Comparison of ENCODE assay signal across 14 mouse cellular contexts in genomic region chr10:128185277-128185940, GRCm38 (mm10). TPM values are rescaled to one million over a fixed set of nuclear protein-coding genes. Genes with fewer than 3 reads are reported as not detected.
DNase-seq lines count a peak whose midpoint lies in the region; ATAC-seq and TF ChIP-seq lines count a peak whose summit lies in the region.
"Had no signal": no experiment of that assay in that cellular context is flagged by ENCODE, and none has a peak within 500 bp of the region (broad histone marks: within the 10 kb centered on the region; RNA-seq: fewer than 3 reads in every experiment).

No protein-coding gene starts in this region.

- no peak for TF ChIP-seq CTCF in heart, postnatal 0 days (IDR thresholded peaks at IDR 0.05; ENCODE audit: low read depth)
- TF ChIP-seq CTCF in ES-Bruce4 (IDR thresholded peaks at IDR 0.05; ENCODE audit: low read depth, low read length) = no peak

- no peak overlapping the region for H3K4me2 ChIP-seq in heart, postnatal 0 days (ENCODE audit: low read depth, low read length)
- H3K4me2 ChIP-seq in kidney, embryonic 16.5 days (replicated peaks; ENCODE audit: low read depth, low read length) = no peak overlapping the region

- H3K9me3 ChIP-seq in heart, postnatal 0 days (replicated peaks; ENCODE audit: control insufficient read depth, low read length) = no peaks in the 10 kb centered on the region
- H3K9me3 ChIP-seq in ES-Bruce4 (replicated peaks; ENCODE audit: control insufficient read depth, insufficient read depth, low read length, poor library complexity, severe bottlenecking) = no peaks in the 10 kb centered on the region
- H3K9me3 ChIP-seq in kidney, embryonic 16.5 days (ENCODE audit: low read length) = no peaks in the 10 kb centered on the region
- H3K9me3 ChIP-seq: G1E; hindbrain, embryonic 10.5 days had no signal

- H3K27me3 ChIP-seq in heart, postnatal 0 days (ENCODE audit: control insufficient read depth, insufficient read depth, low read length) = no peaks in the 10 kb centered on the region
- no peaks in the 10 kb centered on the region for H3K27me3 ChIP-seq in ES-Bruce4 (ENCODE audit: control insufficient read depth, insufficient read depth, low read length, poor library complexity, severe bottlenecking)
- no peaks in the 10 kb centered on the region for H3K27me3 ChIP-seq in kidney, embryonic 16.5 days (ENCODE audit: insufficient read depth, low read length)

- 78% methylated on average over 6 of the region's 6 CpGs for WGBS in heart, postnatal 0 days
- 66% methylated on average over 6 of the region's 6 CpGs for WGBS in kidney, embryonic 16.5 days

- H3K36me3 ChIP-seq in heart, postnatal 0 days (replicated peaks; ENCODE audit: control insufficient read depth, insufficient read depth, low read length) = no peaks in the 10 kb centered on the region
- H3K36me3 ChIP-seq in ES-Bruce4 (ENCODE audit: control insufficient read depth, insufficient read depth, low read length, poor library complexity, severe bottlenecking) = no peaks in the 10 kb centered on the region
- no peaks in the 10 kb centered on the region for H3K36me3 ChIP-seq in kidney, embryonic 16.5 days (ENCODE audit: insufficient read depth, low read length)
- H3K36me3 ChIP-seq: G1E; hindbrain, embryonic 10.5 days had no signal

- ATAC-seq in heart, postnatal 0 days (ENCODE audit: insufficient read depth, low read depth) = 0 out of 2 replicates have a peak, but pooled peaks have one; percentile 12
- peak; percentile 11; the same call in 1 of the 2 replicates for ATAC-seq in kidney, embryonic 16.5 days (ENCODE audit: low FRiP score, low TSS enrichment)

- H3K4me1 ChIP-seq in heart, postnatal 0 days (ENCODE audit: control insufficient read depth, insufficient read depth) = no peaks in the 10 kb centered on the region
- H3K4me1 ChIP-seq in ES-Bruce4 (ENCODE audit: control insufficient read depth, insufficient read depth, low read length) = peaks cover 7% of the 10 kb centered on the region
- no peaks in the 10 kb centered on the region for H3K4me1 ChIP-seq in kidney, embryonic 16.5 days (ENCODE audit: insufficient read depth, low read length)
- H3K4me1 ChIP-seq: hindbrain, embryonic 10.5 days had no signal

- no peak overlapping the region for H3K4me3 ChIP-seq in heart, postnatal 0 days (ENCODE audit: low read depth, low read length)
- peak overlapping the region; percentile 19; the same call in 1 of the 2 replicates for H3K4me3 ChIP-seq in ES-Bruce4 (ENCODE audit: low read depth, low read length)
- no peak overlapping the region for H3K4me3 ChIP-seq in kidney, embryonic 16.5 days (ENCODE audit: low read length)
- H3K4me3 ChIP-seq: hindbrain, embryonic 10.5 days had no signal

- H3K9ac ChIP-seq in heart, postnatal 0 days (replicated peaks; ENCODE audit: low read depth, low read length) = no peak overlapping the region
- H3K9ac ChIP-seq in ES-Bruce4 (ENCODE audit: low read depth, poor library complexity, severe bottlenecking) = peak overlapping the region; percentile 83
- H3K9ac ChIP-seq in kidney, embryonic 16.5 days (replicated peaks; ENCODE audit: low read length) = no peak overlapping the region

- DNase-seq in heart, postnatal 0 days (ENCODE audit: low spot score) = no peak
- no peak for DNase-seq in heart, postnatal 4 days
- DNase-seq in 3134 (ENCODE audit: extremely low read depth, insufficient read length, low spot score) = peak; percentile 72
- DNase-seq in embryo, embryonic 10.5 days (ENCODE audit: low spot score) = no peak
- no peak for DNase-seq in left cerebral cortex, adult 8-10 months (ENCODE audit: low spot score in 2 of 2)
- DNase-seq in left cerebral cortex, adult 11 months (ENCODE audit: low spot score) = no peak

- TF ChIP-seq EP300 in heart, postnatal 0 days (IDR thresholded peaks at IDR 0.05; ENCODE audit: low read depth) = no peak
- no peak for TF ChIP-seq EP300 in ES-Bruce4 (IDR thresholded peaks at IDR 0.05; ENCODE audit: insufficient read depth, low read depth, low read length)

- TF ChIP-seq POLR2A in ES-Bruce4 (IDR thresholded peaks at IDR 0.05; ENCODE audit: insufficient read depth, low read length) = no peak

- no peak overlapping the region for H3K27ac ChIP-seq in heart, postnatal 0 days (ENCODE audit: low read depth)
- peak overlapping the region; percentile 96 for H3K27ac ChIP-seq in ES-Bruce4 (ENCODE audit: insufficient read depth, low read length)
- H3K27ac ChIP-seq in kidney, embryonic 16.5 days (ENCODE audit: low read length) = no peak overlapping the region
- H3K27ac ChIP-seq: hindbrain, embryonic 10.5 days had no signal

RNA-seq across cellular contexts. Expression of gene Rbms2, which starts 5.3 kb away (rescaled TPM):
- 41.9 and 59.4 TPM in 2 replicates for total RNA-seq in heart, postnatal 0 days (2014; rRNA removed; ENCODE audit: low replicate concordance)
- 29.0 and 29.9 TPM in 2 replicates for polyA plus RNA-seq in heart, postnatal 0 days (2015; fragmentation: Nextera tagmentation; extraction: Ambion mirVana)
- 10 to 100 TPM; 95.9 to 97.3 TPM for total RNA-seq in heart, postnatal 4 days (2021)
- polyA plus RNA-seq in ES-Bruce4 (2011; ENCODE audit: insufficient read depth, insufficient read length, low read depth, missing spikeins) = 133 and 137 TPM in 2 replicates
- 39.8 and 43.6 TPM in 2 replicates for polyA plus RNA-seq in kidney, embryonic 16.5 days (2015; fragmentation: Nextera tagmentation; extraction: Ambion mirVana)
- total RNA-seq in left cerebral cortex, adult 8-10 months (2022) = 10 to 100 TPM; 14.3 to 18.7 (median 17.1) TPM

RNA-seq across cellular contexts. Expression of gene Gls2, which starts 8.8 kb away (rescaled TPM):
- not detected in 2 replicates for total RNA-seq in heart, postnatal 0 days (2014; rRNA removed; ENCODE audit: low replicate concordance)
- polyA plus RNA-seq in heart, postnatal 0 days (2015; fragmentation: Nextera tagmentation; extraction: Ambion mirVana) = 0.14 and 0.33 TPM in 2 replicates
- total RNA-seq in heart, postnatal 4 days (2021) = 1 to 10 TPM in 1 of 2 experiments, under 1 TPM in 1; 0.48 to 1.2 TPM
- polyA plus RNA-seq in ES-Bruce4 (2011; ENCODE audit: insufficient read depth, insufficient read length, low read depth, missing spikeins) = 24.3 and 30.9 TPM in 2 replicates
- polyA plus RNA-seq in kidney, embryonic 16.5 days (2015; fragmentation: Nextera tagmentation; extraction: Ambion mirVana) = 1.1 and 1.3 TPM in 2 replicates
- total RNA-seq in left cerebral cortex, adult 8-10 months (2022) = 10 to 100 TPM; 32.6 to 36.0 (median 34.0) TPM

RNA-seq across cellular contexts. Expression of gene Spryd4, which starts 26.2 kb away (rescaled TPM):
- 83.9 and 93.1 TPM in 2 replicates for total RNA-seq in heart, postnatal 0 days (2014; rRNA removed; ENCODE audit: low replicate concordance)
- polyA plus RNA-seq in heart, postnatal 0 days (2015; fragmentation: Nextera tagmentation; extraction: Ambion mirVana) = 45.8 and 50.1 TPM in 2 replicates
- 10 to 100 TPM; 39.6 to 41.5 TPM for total RNA-seq in heart, postnatal 4 days (2021)
- polyA plus RNA-seq in ES-Bruce4 (2011; ENCODE audit: insufficient read depth, insufficient read length, low read depth, missing spikeins) = 21.8 and 21.9 TPM in 2 replicates
- 34.2 and 38.6 TPM in 2 replicates for polyA plus RNA-seq in kidney, embryonic 16.5 days (2015; fragmentation: Nextera tagmentation; extraction: Ambion mirVana)
- 1 to 10 TPM; 8.4 to 9.4 (median 9.2) TPM for total RNA-seq in left cerebral cortex, adult 8-10 months (2022)

RNA-seq across cellular contexts. Expression of gene Mip, which starts 40.2 kb away (rescaled TPM):
- total RNA-seq in heart, postnatal 0 days (2014; rRNA removed; ENCODE audit: low replicate concordance) = not detected in 2 replicates
- polyA plus RNA-seq in heart, postnatal 0 days (2015; fragmentation: Nextera tagmentation; extraction: Ambion mirVana) = not detected in 2 replicates
- not detected for total RNA-seq in heart, postnatal 4 days (2021)
- polyA plus RNA-seq in ES-Bruce4 (2011; ENCODE audit: insufficient read depth, insufficient read length, low read depth, missing spikeins) = 0.37 and 0.62 TPM in 2 replicates
- not detected in 2 replicates for polyA plus RNA-seq in kidney, embryonic 16.5 days (2015; fragmentation: Nextera tagmentation; extraction: Ambion mirVana)
- not detected for total RNA-seq in left cerebral cortex, adult 8-10 months (2022)
- total RNA-seq: adrenal gland, adult 8-10 months; heart, adult 18-20 months; layer of hippocampus, adult 18-20 months; left cerebral cortex, postnatal 4 days had no signal

RNA-seq across cellular contexts. Expression of gene Timeless, which starts 46.5 kb away (rescaled TPM):
- total RNA-seq in heart, postnatal 0 days (2014; rRNA removed; ENCODE audit: low replicate concordance) = 7.9 and 15.2 TPM in 2 replicates
- 10.5 and 11.1 TPM in 2 replicates for polyA plus RNA-seq in heart, postnatal 0 days (2015; fragmentation: Nextera tagmentation; extraction: Ambion mirVana)
- total RNA-seq in heart, postnatal 4 days (2021) = 10 to 100 TPM; 24.5 to 28.7 TPM
- polyA plus RNA-seq in ES-Bruce4 (2011; ENCODE audit: insufficient read depth, insufficient read length, low read depth, missing spikeins) = 57.7 and 64.1 TPM in 2 replicates
- 64.5 and 68.2 TPM in 2 replicates for polyA plus RNA-seq in kidney, embryonic 16.5 days (2015; fragmentation: Nextera tagmentation; extraction: Ambion mirVana)
- 1 to 10 TPM; 6.4 to 9.9 (median 7.8) TPM for total RNA-seq in left cerebral cortex, adult 8-10 months (2022)

Comparison
In these comparisons a context has a peak if more than half of its experiments do, and no peak if none do; other contexts are left out.
1. RNA of gene Gls2, which starts 8.8 kb away (total RNA-seq): 32.6 to 36.0 TPM in left cerebral cortex, adult 8-10 months; 0.48 to 1.2 TPM in heart, postnatal 4 days and not detected in heart, postnatal 0 days; every median in the first group is over 10 times any median in the second.